Mouse (Mus musculus): ENCODE results near the gene Tmem242.

DNA sequence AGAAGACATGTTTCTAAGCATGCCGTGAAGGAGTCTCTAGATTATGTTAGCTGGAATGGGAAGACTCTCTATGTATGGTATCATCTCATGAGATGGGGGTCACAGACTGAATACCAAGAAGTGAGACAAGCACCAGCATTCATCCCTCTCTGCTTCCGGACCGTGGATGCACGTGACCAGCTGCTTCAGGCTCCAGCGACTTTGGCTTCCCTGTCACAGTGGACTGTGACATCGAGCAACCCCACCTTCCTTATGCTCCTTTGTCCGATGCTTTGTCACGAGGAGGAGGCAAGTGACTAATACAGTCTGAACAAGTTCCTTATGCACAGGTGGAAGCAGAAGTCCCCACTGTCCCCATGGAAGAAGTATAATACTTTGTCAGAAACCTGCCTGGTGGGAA is 26.7 kb upstream of the Tmem242 start:
- TF ChIP-seq CTCF (IDR thresholded peaks at IDR 0.05; ENCODE audit: control insufficient read depth, insufficient read depth, insufficient replicate concordance, low read depth, low read length): no peak
- TF ChIP-seq POLR2A (IDR thresholded peaks at IDR 0.05; ENCODE audit: control insufficient read depth, low read depth, low read length): no peak
